Mouse (Mus musculus) limb, embryonic 10.5 days (tissue): ENCODE measurements around the gene Krtap12-1. TPM values are rescaled to one million over a fixed set of nuclear protein-coding genes. Genes with fewer than 3 reads are reported as not detected.
"Not testable (repeated sequence)": the region's sequence is repeated elsewhere in the genome, so short reads cannot be mapped to it uniquely, and the experiment has no call there.

Experiments
- DNase-seq: peaks from one replicate; pipeline ENCODE4 v3.0.0-alpha.2; 2017; ENCODE audit warnings: low spot score
- H3K27ac ChIP-seq: fragments of 300-500 bp; sonication (generic); 2 replicates; pipeline ENCODE4 v1.5.1; 2016; ENCODE audit warnings: mild to moderate bottlenecking
- H3K27me3 ChIP-seq: fragments of 300-500 bp; sonication (generic); 2 replicates; pipeline ENCODE4 v1.6.1; 2016; ENCODE audit warnings: low read depth, mild to moderate bottlenecking; ENCODE audit not compliant: poor library complexity, severe bottlenecking
- H3K36me3 ChIP-seq: fragments of 300-500 bp; sonication (generic); 2 replicates; pipeline ENCODE4 v1.6.1; 2016; ENCODE audit warnings: mild to moderate bottlenecking, moderate library complexity
- H3K4me1 ChIP-seq: fragments of 300-500 bp; sonication (generic); 2 replicates; pipeline ENCODE4 v1.6.1; 2016
- H3K4me3 ChIP-seq: fragments of 300-500 bp; sonication (generic); 2 replicates; pipeline ENCODE4 v1.5.1; 2016; ENCODE audit warnings: mild to moderate bottlenecking, moderate library complexity
- H3K9me3 ChIP-seq: fragments of 300-500 bp; sonication (generic); replicated peaks from 2 replicates; pipeline ENCODE4 v1.6.1; 2016; ENCODE audit warnings: mild to moderate bottlenecking
- WGBS: fragments of 180-500 bp; shearing (Covaris S2); methylation state at CpG from one replicate; pipeline ENCODE4 v1.1.7; 2016; 5-methylcytosine and 5-hydroxymethylcytosine counted together
- polyA plus RNA-seq: library from polyadenylated mRNA; unstranded; fragments of >200 nt; fragmentation: Nextera tagmentation; extraction: Ambion mirVana; gene quantifications from 2 replicates; pipeline ENCODE4 v1.2.1, GENCODE M21; 2016

Krtap12-1 gene
- polyA plus RNA-seq, 1 experiment from 2014 or later, result not detected

DNA sequence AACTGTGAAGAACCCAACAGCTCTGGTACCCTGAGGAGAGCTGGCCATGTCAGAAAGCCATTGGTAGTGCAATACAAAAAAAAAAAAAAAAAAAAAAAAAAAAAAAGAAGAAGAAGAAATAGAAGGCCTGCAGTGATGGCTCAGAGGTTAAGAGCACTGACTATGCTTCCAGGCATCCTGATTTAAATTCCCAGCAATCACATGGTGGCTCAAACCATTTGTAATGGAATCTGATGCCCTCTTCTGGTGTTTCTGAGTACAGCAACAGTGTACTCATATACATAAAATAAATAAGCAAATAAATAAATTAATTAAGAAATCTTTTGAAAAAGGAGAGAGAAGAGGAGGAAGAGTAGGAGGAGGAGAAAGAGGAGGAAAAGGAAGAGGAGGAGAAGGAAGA, 33.0 kb downstream of the Krtap12-1 start:
- no peak overlapping the region for H3K4me3 ChIP-seq
- H3K36me3 ChIP-seq, result no peaks in the 10 kb centered on the region
- DNase-seq, result no peak
- H3K4me1 ChIP-seq, result peaks cover 26% of the 10 kb centered on the region
- H3K9me3 ChIP-seq, result no peaks in the 10 kb centered on the region
- no peaks in the 10 kb centered on the region for H3K27me3 ChIP-seq
- no peak overlapping the region for H3K27ac ChIP-seq

DNA sequence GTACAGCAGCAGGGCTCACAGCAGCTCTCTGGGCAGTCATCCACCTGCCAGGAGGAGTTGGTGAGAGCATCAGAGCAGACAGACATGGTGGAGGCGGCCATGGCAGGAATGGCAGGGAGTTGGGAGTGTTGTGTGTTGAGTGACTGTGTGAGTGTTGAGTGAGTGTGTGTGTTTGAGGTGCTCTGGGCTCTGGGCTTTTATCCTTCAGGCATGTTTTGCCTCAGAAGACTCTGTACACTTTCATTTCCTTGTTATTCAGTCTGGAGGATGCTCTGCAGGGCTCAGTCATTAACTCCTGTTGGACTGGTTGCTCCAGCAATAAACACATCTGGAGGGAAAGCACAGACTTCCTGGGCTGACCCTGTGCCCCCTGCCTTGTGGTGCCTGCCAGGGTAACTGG, 39.2 kb downstream of the Krtap12-1 start, which contains the start of gene Gm3233:
Gm3233 (minus strand) TSS at position 101 of the 400 bp plus-strand sequence.
- DNase-seq, H3K4me3 ChIP-seq, H3K27ac ChIP-seq, H3K9me3 ChIP-seq, H3K36me3 ChIP-seq, H3K27me3 ChIP-seq, H3K4me1 ChIP-seq: not testable (repeated sequence)
- 100% methylated on average over 1 of the region's 1 CpGs for WGBS

DNA sequence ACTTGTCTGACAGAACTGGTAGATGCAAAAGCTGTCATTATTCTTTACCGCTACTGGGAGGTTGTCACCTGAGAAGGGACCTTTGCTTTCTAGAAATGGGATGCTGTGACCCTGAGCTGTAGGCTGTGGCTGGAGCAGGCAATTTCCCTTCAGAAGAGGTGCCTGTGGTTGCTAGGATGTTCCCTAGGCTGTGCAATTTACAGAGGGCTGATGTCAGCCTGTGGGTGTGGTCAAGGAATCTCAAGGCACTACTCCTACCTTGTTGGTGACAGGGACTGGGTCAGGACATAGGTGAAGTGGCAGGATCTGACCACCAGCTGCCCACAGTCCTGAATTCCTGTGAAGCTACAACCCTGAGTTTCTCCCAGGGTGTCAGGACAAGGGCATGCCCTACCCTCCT, 49.3 kb downstream of the Krtap12-1 start:
- Histone ChIP-seq H3K27ac (no peak overlapping the region), H3K4me3 (no peak overlapping the region), H3K36me3 (no peaks in the 10 kb centered on the region), H3K4me1 (0 out of 2 replicates have a peak, but pooled peaks cover 2% of the 10 kb centered on the region), H3K27me3 (no peaks in the 10 kb centered on the region), H3K9me3 (no peaks in the 10 kb centered on the region)
- WGBS, result 79% methylated on average over 1 of the region's 1 CpGs
- no peak for DNase-seq

Other genes starting within 250 kb of the Krtap12-1 start
- 51.0 and 51.8 TPM in 2 replicates for gene Fam207a, start 204.8 kb upstream of the Krtap12-1 start, polyA plus RNA-seq
- 0.75 and 0.85 TPM in 2 replicates for gene Itgb2, start 190.3 kb upstream of the Krtap12-1 start, polyA plus RNA-seq
- gene Pttg1ip, start 138.9 kb upstream of the Krtap12-1 start, polyA plus RNA-seq, result 64.0 and 73.7 TPM in 2 replicates
- 400 and 420 TPM in 2 replicates for gene Sumo3, start 114.5 kb upstream of the Krtap12-1 start, polyA plus RNA-seq
- gene Gm49325, start 114.4 kb upstream of the Krtap12-1 start, polyA plus RNA-seq, result 1.6 and 1.7 TPM in 2 replicates
- gene Ube2g2, start 98.3 kb upstream of the Krtap12-1 start, polyA plus RNA-seq, result 98.4 and 104 TPM in 2 replicates
- 0.59 and 0.74 TPM in 2 replicates for gene Tspear, start 34.0 kb upstream of the Krtap12-1 start, polyA plus RNA-seq
- not detected in 2 replicates for gene Gm19402, start 29.8 kb upstream of the Krtap12-1 start, polyA plus RNA-seq
- not detected in 2 replicates for gene Gm9508, start 23.4 kb upstream of the Krtap12-1 start, polyA plus RNA-seq
- gene Gm10272, start 14.0 kb upstream of the Krtap12-1 start, polyA plus RNA-seq, result not detected in 2 replicates
- not detected in 2 replicates for gene Gm10024, start 9.1 kb upstream of the Krtap12-1 start, polyA plus RNA-seq
- not detected in 2 replicates for gene Gm10142, start 4.8 kb upstream of the Krtap12-1 start, polyA plus RNA-seq
- not detected in 2 replicates for gene Gm10100, start 5.9 kb downstream of the Krtap12-1 start, polyA plus RNA-seq
- gene Gm18596, start 22.0 kb downstream of the Krtap12-1 start, polyA plus RNA-seq, result not detected in 2 replicates
- not detected in 2 replicates for gene Gm9736, start 30.8 kb downstream of the Krtap12-1 start, polyA plus RNA-seq
- not detected in 2 replicates for gene Gm3233, start 39.1 kb downstream of the Krtap12-1 start, polyA plus RNA-seq
- gene Gm3238, start 50.7 kb downstream of the Krtap12-1 start, polyA plus RNA-seq, result not detected in 2 replicates
- gene Gm7138, start 56.3 kb downstream of the Krtap12-1 start, polyA plus RNA-seq, result not detected in 2 replicates
- gene Gm3250, start 61.9 kb downstream of the Krtap12-1 start, polyA plus RNA-seq, result not detected in 2 replicates
- gene Gm7137, start 67.6 kb downstream of the Krtap12-1 start, polyA plus RNA-seq, result not detected in 2 replicates
- gene Gm9639, start 74.5 kb downstream of the Krtap12-1 start, polyA plus RNA-seq, result not detected in 2 replicates
- gene Gm19668, start 78.5 kb downstream of the Krtap12-1 start, polyA plus RNA-seq, result not detected in 2 replicates
- gene Gm9507, start 91.2 kb downstream of the Krtap12-1 start, polyA plus RNA-seq, result not detected in 2 replicates
- not detected in 2 replicates for gene Gm2696, start 94.1 kb downstream of the Krtap12-1 start, polyA plus RNA-seq
- gene Krtap10-4, start 106.5 kb downstream of the Krtap12-1 start, polyA plus RNA-seq, result not detected in 2 replicates
- gene Krtap10-10, start 115.3 kb downstream of the Krtap12-1 start, polyA plus RNA-seq, result not detected in 2 replicates
- not detected in 2 replicates for gene Gm36176, start 126.2 kb downstream of the Krtap12-1 start, polyA plus RNA-seq
- not detected in 2 replicates for gene Gm10318, start 132.3 kb downstream of the Krtap12-1 start, polyA plus RNA-seq
- gene Gm3285, start 141.4 kb downstream of the Krtap12-1 start, polyA plus RNA-seq, result not detected in 2 replicates
- 1.5 and 1.7 TPM in 2 replicates for gene Lrrc3, start 181.9 kb downstream of the Krtap12-1 start, polyA plus RNA-seq
- 0.16 and 0.23 TPM in 2 replicates for gene Trpm2, start 250.0 kb downstream of the Krtap12-1 start, polyA plus RNA-seq